Mouse (Mus musculus): Measurements from ENCODE around the gene 4931406C07Rik. TPM values are rescaled to one million over a fixed set of nuclear protein-coding genes. Genes with fewer than 3 reads are reported as not detected.

4931406C07Rik gene
- total and polyA plus RNA-seq, 3 experiments: 12.8 to 56.2 (median 31.8) TPM

DNA sequence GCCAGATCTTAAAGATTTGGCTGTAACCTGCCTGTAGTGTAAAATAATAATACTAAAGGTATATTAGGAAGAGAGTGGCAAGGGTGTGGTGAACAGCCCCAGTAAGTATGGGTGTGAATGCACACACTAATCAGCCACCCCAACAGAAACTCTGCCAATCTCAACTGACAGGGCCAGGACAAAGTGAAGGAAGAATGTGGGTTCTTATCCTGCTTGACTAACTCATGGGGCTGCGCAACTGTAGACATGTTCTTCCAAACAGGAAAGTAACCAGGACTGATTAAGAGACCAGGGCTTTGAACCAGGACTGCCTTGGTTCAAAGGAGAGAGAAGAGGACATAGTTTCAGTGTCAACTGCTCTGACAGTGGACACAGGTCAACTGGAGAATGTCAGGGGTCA is 64.1 kb downstream of the 4931406C07Rik start:
- no peaks in the 10 kb centered on the region for H3K9me3 ChIP-seq (replicated peaks; ENCODE audit: insufficient read depth, low read length)
- H3K4me1 ChIP-seq (ENCODE audit: control insufficient read depth in 1 of 2, insufficient read depth in 2 of 2, low read length in 2 of 2): peaks cover 24 to 32% of the 10 kb centered on the region in 2 experiments
- H3K27me3 ChIP-seq (ENCODE audit: control insufficient read depth in 1 of 2, insufficient read depth in 2 of 2, low read length in 2 of 2): no peaks in the 10 kb centered on the region
- peaks cover 13% of the 10 kb centered on the region for H3K79me2 ChIP-seq (ENCODE audit: control insufficient read depth, insufficient read depth, low read length, poor library complexity)
- peak overlapping the region; percentile 43; the same call in 1 of the 2 replicates for H3K27ac ChIP-seq (ENCODE audit: control insufficient read depth, low read depth, low read length)
- DNase-seq (ENCODE audit: low read depth, low spot score): peak; percentile 87
- peak overlapping the region; percentile 48; the same call in 1 of the 2 replicates for H3K9ac ChIP-seq (ENCODE audit: control insufficient read depth, low read depth, low read length, poor library complexity, severe bottlenecking)
- peaks cover 0 to 28% of the 10 kb centered on the region in 2 experiments; a peak in 2 of 4 replicates for H3K36me3 ChIP-seq (ENCODE audit: control insufficient read depth in 1 of 2, insufficient read depth in 2 of 2, low read length in 2 of 2)
- peak overlapping the region; percentile 22 to 38; a peak in 3 of 4 replicates for H3K4me3 ChIP-seq (ENCODE audit: control insufficient read depth in 1 of 2, insufficient read depth in 1 of 2, low read depth in 2 of 2, low read length in 2 of 2)
- TF ChIP-seq ELF1 (IDR thresholded peaks at IDR 0.05; ENCODE audit: low read depth, low read length) (no peak), GABPA (IDR thresholded peaks at IDR 0.05; ENCODE audit: low read depth, low read length) (no peak), POLR2A (IDR thresholded peaks at IDR 0.05; ENCODE audit: control insufficient read depth in 1 of 2, insufficient read depth in 1 of 2, low read depth in 1 of 2, low read length in 2 of 2, poor library complexity in 1 of 2) (no peak), JUND (IDR thresholded peaks at IDR 0.05; ENCODE audit: low read depth, low read length) (no peak), NELFE (IDR thresholded peaks at IDR 0.05; ENCODE audit: low read depth, low read length) (no peak), E2F4 (IDR thresholded peaks at IDR 0.05; ENCODE audit: borderline replicate concordance, low read depth, low read length) (no peak), POLR2AphosphoS2 (IDR thresholded peaks at IDR 0.05; ENCODE audit: low read length) (peak; percentile 54; the same call in 1 of the 2 replicates), BHLHE40 (IDR thresholded peaks at IDR 0.05; ENCODE audit: borderline replicate concordance, low read depth, low read length) (no peak), RAD21 (IDR thresholded peaks at IDR 0.05; ENCODE audit: low read depth, low read length) (no peak), EP300 (IDR thresholded peaks at IDR 0.05; ENCODE audit: low read depth in 1 of 2, low read length in 2 of 2) (peak; percentile 95 to 98), ZKSCAN1 (IDR thresholded peaks at IDR 0.05; ENCODE audit: low read depth, low read length) (no peak), SMC3 (IDR thresholded peaks at IDR 0.05; ENCODE audit: low read depth, low read length) (peak; percentile 21; the same call in 1 of the 2 replicates), KAT2A (conservative IDR thresholded peaks at IDR 0.05; ENCODE audit: low read depth, low read length) (no peak; the same call in 1 of the 2 replicates), UBTF (IDR thresholded peaks at IDR 0.05; ENCODE audit: borderline replicate concordance, insufficient read depth, low read depth, low read length) (no peak), TCF12 (IDR thresholded peaks at IDR 0.05; ENCODE audit: low read depth, low read length) (peak; percentile 82), RCOR1 (IDR thresholded peaks at IDR 0.05; ENCODE audit: low read depth, low read length) (peak; percentile 88; the same call in 1 of the 2 replicates), CHD2 (IDR thresholded peaks at IDR 0.05; ENCODE audit: low read length) (no peak), MAFK (IDR thresholded peaks at IDR 0.05; ENCODE audit: borderline replicate concordance, low read depth, low read length) (no peak), MYB (IDR thresholded peaks at IDR 0.05; ENCODE audit: low read depth, low read length) (peak; percentile 98), TBP (IDR thresholded peaks at IDR 0.05; ENCODE audit: low read depth, low read length) (peak; percentile 81), ZMIZ1 (IDR thresholded peaks at IDR 0.05; ENCODE audit: low read depth, low read length) (no peak), CTCF (IDR thresholded peaks at IDR 0.05 in 2 of 3, conservative IDR thresholded peaks at IDR 0.05 in 1 of 3; ENCODE audit: control insufficient read depth in 1 of 3, insufficient read depth in 1 of 3, low read depth in 2 of 3, low read length in 3 of 3, poor library complexity in 1 of 3, severe bottlenecking in 1 of 3) (0 out of 6 replicates have a peak, but pooled peaks of 1 of the 3 experiments have one; percentile 2), CHD1 (IDR thresholded peaks at IDR 0.05; ENCODE audit: low read depth, low read length) (no peak), ZNF384 (IDR thresholded peaks at IDR 0.05; ENCODE audit: low read depth, low read length) (no peak), MYC (IDR thresholded peaks at IDR 0.05; ENCODE audit: low read depth, low read length) (no peak), POLR2AphosphoS5 (IDR thresholded peaks at IDR 0.05; ENCODE audit: borderline replicate concordance, low read depth, low read length) (no peak), GATA1 (IDR thresholded peaks at IDR 0.05; ENCODE audit: low read depth, low read length) (peak; percentile 73; the same call in 1 of the 2 replicates), TAL1 (IDR thresholded peaks at IDR 0.05; ENCODE audit: low read length) (no peak; the same call in 1 of the 2 replicates), SIN3A (IDR thresholded peaks at IDR 0.05; ENCODE audit: low read length) (peak; percentile 47; the same call in 1 of the 2 replicates), USF1 (IDR thresholded peaks at IDR 0.05; ENCODE audit: low read depth, low read length) (no peak), MAX (IDR thresholded peaks at IDR 0.05; ENCODE audit: low read length) (no peak; the same call in none of the 2 replicates), USF2 (IDR thresholded peaks at IDR 0.05; ENCODE audit: borderline replicate concordance in 1 of 2, insufficient read depth in 1 of 2, low read depth in 1 of 2, low read length in 2 of 2) (no peak), ETS1 (IDR thresholded peaks at IDR 0.05; ENCODE audit: low read depth, low read length) (peak; percentile 71), NRF1 (IDR thresholded peaks at IDR 0.05; ENCODE audit: insufficient read depth, low read depth, low read length, poor library complexity, severe bottlenecking) (peak; percentile 60; the same call in 1 of the 2 replicates), MAZ (IDR thresholded peaks at IDR 0.05; ENCODE audit: low read depth, low read length) (no peak), MXI1 (IDR thresholded peaks at IDR 0.05; ENCODE audit: low read depth, low read length) (no peak; the same call in 1 of the 2 replicates), HCFC1 (IDR thresholded peaks at IDR 0.05; ENCODE audit: low read depth, low read length) (no peak)

All from MEL (cell line).